Mouse (Mus musculus): Measurements from ENCODE around the gene Fnip2. TPM values are rescaled to one million over a fixed set of nuclear protein-coding genes. Genes with fewer than 3 reads are reported as not detected.

Gene Fnip2
- total and polyA plus RNA-seq, 3 experiments: 0.21 to 0.71 (median 0.31) TPM

DNA sequence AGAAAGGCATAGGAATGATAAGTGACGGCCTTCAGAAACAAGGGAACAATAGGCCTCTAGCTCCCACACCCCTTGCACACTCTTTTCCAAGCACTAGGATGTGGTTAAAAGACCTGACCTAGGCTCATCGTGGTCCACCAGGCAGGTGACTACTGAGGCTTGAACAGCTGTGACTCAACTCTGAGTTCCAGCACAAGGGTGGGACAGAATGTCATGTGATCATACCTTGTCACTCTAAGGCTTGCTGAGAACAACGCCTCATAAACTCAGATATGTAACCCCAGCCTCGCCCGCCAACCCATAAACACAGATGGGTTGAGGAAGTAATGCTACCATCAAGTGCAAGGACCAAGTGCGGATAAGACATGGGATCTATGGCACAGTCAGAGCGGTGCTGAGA, 79.6 kb downstream of the Fnip2 start:
- H3K36me3 ChIP-seq (replicated peaks in 1 of 2; ENCODE audit: control insufficient read depth in 1 of 2, insufficient read depth in 1 of 2, low read length in 1 of 2): no peaks in the 10 kb centered on the region
- peaks cover 7% of the 10 kb centered on the region for H3K9me3 ChIP-seq (replicated peaks; ENCODE audit: low read length)
- no peak overlapping the region for H3K27ac ChIP-seq (ENCODE audit: insufficient read depth, low read depth)
- peaks cover 0 to 7% of the 10 kb centered on the region in 2 experiments; a peak in 2 of 4 replicates for H3K4me1 ChIP-seq (ENCODE audit: control insufficient read depth in 1 of 2, insufficient read depth in 2 of 2)
- H3K4me3 ChIP-seq (replicated peaks in 1 of 3; ENCODE audit: low read depth in 2 of 3, low read length in 2 of 3, poor library complexity in 1 of 3): no peak overlapping the region
- H3K79me2 ChIP-seq (replicated peaks; ENCODE audit: control insufficient read depth, extremely low read depth, insufficient read depth, poor library complexity, severe bottlenecking): no peaks in the 10 kb centered on the region
- no peak overlapping the region for H3K9ac ChIP-seq (ENCODE audit: insufficient read depth, low read depth)
- H3K27me3 ChIP-seq (replicated peaks): no peaks in the 10 kb centered on the region
- dilution Hi-C loops (cut with MboI; ENCODE audit: extremely low pct_ligation_motif_present, extremely low pct_unique_long_range_greater_than_20kb, low sequenced_read_pairs): no loop called here
- in situ Hi-C loops (cut with MboI; ENCODE audit: low pct_ligation_motif_present, low pct_unique_long_range_greater_than_20kb, low sequenced_read_pairs): no loop called here
- DNase-seq (ENCODE audit: extremely low read depth): no peak
- H3K4me2 ChIP-seq (ENCODE audit: insufficient read depth, low read depth, poor library complexity, severe bottlenecking): no peak overlapping the region
- no peak for TF ChIP-seq CTCF (conservative IDR thresholded peaks at IDR 0.05 in 1 of 2, IDR thresholded peaks at IDR 0.05 in 1 of 2; ENCODE audit: low read depth in 2 of 2, low read length in 2 of 2)

DNA sequence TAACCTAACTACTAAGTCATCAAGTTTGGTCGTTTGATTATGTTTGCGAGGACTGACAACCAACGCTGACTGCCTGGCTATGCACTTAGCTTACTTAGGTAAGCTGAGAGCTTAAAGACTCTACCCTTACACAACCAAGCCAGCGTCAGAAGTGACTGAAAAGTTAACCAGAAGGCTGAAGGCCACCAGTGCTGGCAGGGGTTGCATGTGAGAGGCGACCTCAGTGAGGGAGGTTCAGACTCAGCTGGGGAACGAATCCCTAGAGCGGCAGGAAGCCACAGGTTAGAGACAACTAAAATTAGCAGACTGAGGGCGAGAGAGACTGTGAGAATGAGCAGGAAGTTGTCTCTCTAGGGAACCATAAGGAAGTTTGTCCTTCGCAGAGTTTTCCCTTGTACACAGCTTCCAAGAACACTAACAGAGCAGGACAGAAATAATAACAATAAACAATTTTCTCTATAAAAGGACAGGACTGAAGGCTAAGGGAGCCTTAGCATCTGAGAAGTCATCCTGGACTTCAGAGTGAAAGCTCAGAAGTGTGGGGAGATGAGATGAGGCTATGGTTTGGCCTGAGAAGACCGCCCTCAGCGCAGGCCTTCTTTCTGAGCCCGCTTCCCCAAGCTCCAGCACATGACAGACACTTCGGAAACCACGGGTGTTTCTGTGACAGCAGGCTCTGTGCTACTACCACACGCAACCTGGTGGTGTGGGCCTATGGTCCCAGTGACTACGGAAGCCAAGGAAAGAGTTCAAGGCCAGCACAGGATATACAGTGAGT, 83.1 kb downstream of the Fnip2 start:
- Histone ChIP-seq H3K4me3 (replicated peaks in 1 of 3; ENCODE audit: low read depth in 2 of 3, low read length in 2 of 3, poor library complexity in 1 of 3) (no peak overlapping the region), H3K9ac (ENCODE audit: insufficient read depth, low read depth) (no peak overlapping the region), H3K9me3 (replicated peaks; ENCODE audit: low read length) (peaks cover 7% of the 10 kb centered on the region), H3K4me2 (ENCODE audit: insufficient read depth, low read depth, poor library complexity, severe bottlenecking) (no peak overlapping the region), H3K27me3 (replicated peaks) (no peaks in the 10 kb centered on the region), H3K36me3 (replicated peaks in 1 of 2; ENCODE audit: control insufficient read depth in 1 of 2, insufficient read depth in 1 of 2, low read length in 1 of 2) (no peaks in the 10 kb centered on the region), H3K79me2 (replicated peaks; ENCODE audit: control insufficient read depth, extremely low read depth, insufficient read depth, poor library complexity, severe bottlenecking) (no peaks in the 10 kb centered on the region), H3K4me1 (ENCODE audit: control insufficient read depth in 1 of 2, insufficient read depth in 2 of 2) (peaks cover 0 to 7% of the 10 kb centered on the region in 2 experiments; a peak in 2 of 4 replicates), H3K27ac (ENCODE audit: insufficient read depth, low read depth) (no peak overlapping the region)
- peak; percentile 4 for DNase-seq (ENCODE audit: extremely low read depth)
- in situ Hi-C loops (cut with MboI; ENCODE audit: low pct_ligation_motif_present, low pct_unique_long_range_greater_than_20kb, low sequenced_read_pairs) (no loop called here), dilution Hi-C loops (cut with MboI; ENCODE audit: extremely low pct_ligation_motif_present, extremely low pct_unique_long_range_greater_than_20kb, low sequenced_read_pairs) (no loop called here)
- TF ChIP-seq IRF4 (IDR thresholded peaks at IDR 0.05; ENCODE audit: low read depth, low read length): no peak
- TF ChIP-seq CTCF (conservative IDR thresholded peaks at IDR 0.05 in 1 of 2, IDR thresholded peaks at IDR 0.05 in 1 of 2; ENCODE audit: low read depth in 2 of 2, low read length in 2 of 2): no peak
- TF ChIP-seq MYC (IDR thresholded peaks at IDR 0.05; ENCODE audit: low read depth, low read length): no peak
- TF ChIP-seq TBP (conservative IDR thresholded peaks at IDR 0.05; ENCODE audit: low read depth, low read length): no peak
- no peak for TF ChIP-seq POLR2AphosphoS2 (IDR thresholded peaks at IDR 0.05; ENCODE audit: low read depth, low read length)
- TF ChIP-seq JUND (conservative IDR thresholded peaks at IDR 0.05; ENCODE audit: low read depth, low read length): no peak
- TF ChIP-seq SMC3 (IDR thresholded peaks at IDR 0.05; ENCODE audit: low read depth, low read length): no peak
- no peak for TF ChIP-seq USF1 (IDR thresholded peaks at IDR 0.05; ENCODE audit: low read depth, low read length)

DNA sequence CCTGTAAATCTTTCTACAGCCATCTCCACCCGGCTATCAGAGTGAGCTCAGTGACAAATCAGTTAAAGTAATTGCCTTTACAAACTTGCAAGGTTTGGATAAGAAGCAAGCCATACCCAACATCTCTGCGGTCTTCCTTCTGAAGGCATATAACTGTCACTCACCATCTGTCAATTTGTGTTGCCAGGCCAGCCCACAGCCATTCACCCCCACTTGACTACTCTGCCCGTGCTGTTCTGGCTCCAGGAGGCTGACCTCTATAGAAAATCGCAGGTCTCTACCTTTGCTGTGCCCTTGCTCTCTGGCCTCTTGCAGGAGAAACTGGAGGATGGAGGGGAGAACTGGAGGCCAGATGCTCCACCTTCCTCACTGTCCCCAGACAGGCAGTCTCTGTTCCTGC, 88.7 kb downstream of the Fnip2 start:
- peaks cover 7% of the 10 kb centered on the region for H3K9me3 ChIP-seq (replicated peaks; ENCODE audit: low read length)
- no peaks in the 10 kb centered on the region for H3K27me3 ChIP-seq (replicated peaks)
- no peak for DNase-seq (ENCODE audit: extremely low read depth)
- dilution Hi-C loops (cut with MboI; ENCODE audit: extremely low pct_ligation_motif_present, extremely low pct_unique_long_range_greater_than_20kb, low sequenced_read_pairs) (no loop called here), in situ Hi-C loops (cut with MboI; ENCODE audit: low pct_ligation_motif_present, low pct_unique_long_range_greater_than_20kb, low sequenced_read_pairs) (no loop called here)
- H3K4me1 ChIP-seq (ENCODE audit: control insufficient read depth in 1 of 2, insufficient read depth in 2 of 2): no peaks in the 10 kb centered on the region
- TF ChIP-seq MEF2A (IDR thresholded peaks at IDR 0.05; ENCODE audit: borderline replicate concordance, low read depth, low read length) (no peak), POLR2AphosphoS2 (IDR thresholded peaks at IDR 0.05; ENCODE audit: low read depth, low read length) (no peak), POLR2A (IDR thresholded peaks at IDR 0.05; ENCODE audit: low read depth, low read length) (no peak), ZMIZ1 (IDR thresholded peaks at IDR 0.05; ENCODE audit: low read depth, low read length) (no peak), NELFE (IDR thresholded peaks at IDR 0.05; ENCODE audit: low read depth, low read length) (no peak), ZNF384 (IDR thresholded peaks at IDR 0.05; ENCODE audit: low read depth, low read length) (no peak), USF2 (conservative IDR thresholded peaks at IDR 0.05; ENCODE audit: low read depth, low read length) (no peak), HCFC1 (IDR thresholded peaks at IDR 0.05; ENCODE audit: low read depth, low read length) (no peak), MAFK (IDR thresholded peaks at IDR 0.05; ENCODE audit: insufficient replicate concordance, low read length) (no peak)
- H3K36me3 ChIP-seq (replicated peaks in 1 of 2; ENCODE audit: control insufficient read depth in 1 of 2, insufficient read depth in 1 of 2, low read length in 1 of 2): no peaks in the 10 kb centered on the region
- no peak overlapping the region for H3K27ac ChIP-seq (ENCODE audit: insufficient read depth, low read depth)
- no peak overlapping the region for H3K4me3 ChIP-seq (replicated peaks in 1 of 3; ENCODE audit: low read depth in 2 of 3, low read length in 2 of 3, poor library complexity in 1 of 3)
- no peaks in the 10 kb centered on the region for H3K79me2 ChIP-seq (replicated peaks; ENCODE audit: control insufficient read depth, extremely low read depth, insufficient read depth, poor library complexity, severe bottlenecking)
- no peak overlapping the region for H3K9ac ChIP-seq (ENCODE audit: insufficient read depth, low read depth)
- H3K4me2 ChIP-seq (ENCODE audit: insufficient read depth, low read depth, poor library complexity, severe bottlenecking): no peak overlapping the region

All from CH12.LX (cell line).